9 mouse cellular contexts compared by ENCODE assay signal in genomic region chr5:123609843-123610242, GRCm38 (mm10). TPM values are rescaled to one million over a fixed set of nuclear protein-coding genes. Genes with fewer than 3 reads are reported as not detected.
DNase-seq lines count a peak whose midpoint lies in the region; TF ChIP-seq lines count a peak whose summit lies in the region.
"Had no signal": no experiment of that assay in that cellular context is flagged by ENCODE, and none has a peak within 500 bp of the region (broad histone marks: within the 10 kb centered on the region; RNA-seq: fewer than 3 reads in every experiment).

No protein-coding gene starts in this region.

- TF ChIP-seq EP300 in ES-Bruce4 (IDR thresholded peaks at IDR 0.05; ENCODE audit: insufficient read depth, low read depth, low read length), result no peak

- no peak overlapping the region for H3K27ac ChIP-seq in ES-Bruce4 (ENCODE audit: insufficient read depth, low read length)
- H3K27ac ChIP-seq: midbrain, embryonic 12.5 days had no signal

- no peaks in the 10 kb centered on the region for H3K36me3 ChIP-seq in ES-Bruce4 (ENCODE audit: control insufficient read depth, insufficient read depth, low read length, poor library complexity, severe bottlenecking)

- DNase-seq in adipocyte (ENCODE audit: low spot score), result peak; percentile 89
- peak; percentile 56 to 77 for DNase-seq in cerebellum, postnatal 4 days (ENCODE audit: low spot score in 2 of 2)
- DNase-seq in gastrocnemius, postnatal 14 days, result peak; percentile 69
- peak; percentile 82 to 84 for DNase-seq in kidney, postnatal 4 days
- peak; percentile 67 for DNase-seq in lung, adult 2 months
- DNase-seq in retina, postnatal 1 day, result peak; percentile 85
- DNase-seq in urinary bladder, postnatal 4 days (ENCODE audit: low spot score in 2 of 2), result peak; percentile 32 to 77

- no peak for TF ChIP-seq POLR2A in ES-Bruce4 (IDR thresholded peaks at IDR 0.05; ENCODE audit: insufficient read depth, low read length)
- TF ChIP-seq POLR2A in lung, adult 2 months (IDR thresholded peaks at IDR 0.05; ENCODE audit: borderline replicate concordance, extremely low read depth, low read depth, low read length), result no peak

- no peak overlapping the region for H3K9ac ChIP-seq in ES-Bruce4 (ENCODE audit: low read depth, poor library complexity, severe bottlenecking)
- H3K9ac ChIP-seq: midbrain, embryonic 12.5 days had no signal

- TF ChIP-seq CTCF in ES-Bruce4 (IDR thresholded peaks at IDR 0.05; ENCODE audit: low read depth, low read length), result peak; percentile 87
- TF ChIP-seq CTCF in lung, adult 2 months (IDR thresholded peaks at IDR 0.05; ENCODE audit: insufficient read depth, low read length), result peak; percentile 94

- H3K9me3 ChIP-seq in ES-Bruce4 (replicated peaks; ENCODE audit: control insufficient read depth, insufficient read depth, low read length, poor library complexity, severe bottlenecking), result no peaks in the 10 kb centered on the region
- H3K9me3 ChIP-seq: midbrain, embryonic 12.5 days had no signal

- intact Hi-C loops in gastrocnemius, postnatal 14 days (cut with DNase I; ENCODE audit: low total_unique reads), result no loop called here

- H3K4me3 ChIP-seq in ES-Bruce4 (ENCODE audit: low read depth, low read length), result no peak overlapping the region
- H3K4me3 ChIP-seq in lung, adult 2 months (replicated peaks; ENCODE audit: extremely low read depth, low read depth, low read length), result no peak overlapping the region
- H3K4me3 ChIP-seq: midbrain, embryonic 12.5 days had no signal

- no peaks in the 10 kb centered on the region for H3K27me3 ChIP-seq in ES-Bruce4 (ENCODE audit: control insufficient read depth, insufficient read depth, low read length, poor library complexity, severe bottlenecking)
- H3K27me3 ChIP-seq: midbrain, embryonic 12.5 days had no signal

- no peaks in the 10 kb centered on the region for H3K4me1 ChIP-seq in ES-Bruce4 (ENCODE audit: control insufficient read depth, insufficient read depth, low read length)
- peaks cover 4% of the 10 kb centered on the region for H3K4me1 ChIP-seq in lung, adult 2 months (ENCODE audit: control insufficient read depth, insufficient read depth, low read length)
- H3K4me1 ChIP-seq: midbrain, embryonic 12.5 days had no signal

- 31% methylated on average over 4 of the region's 4 CpGs for WGBS in lung, adult 2 months

RNA-seq across cellular contexts. Expression of gene Vps33a, which starts 37.0 kb away (rescaled TPM):
- polyA plus RNA-seq in ES-Bruce4 (2011; ENCODE audit: insufficient read depth, insufficient read length, low read depth, missing spikeins), result 20.5 and 25.8 TPM in 2 replicates
- total RNA-seq in gastrocnemius, postnatal 14 days (2021), result 10 to 100 TPM; 23.0 to 25.4 TPM
- 12.9 and 15.9 TPM in 2 replicates for polyA plus RNA-seq in lung, adult 2 months (2012; rRNA removed)
